Mouse (Mus musculus) stomach, embryonic 16.5 days (tissue): ENCODE data around the gene Sorl1. TPM values are rescaled to one million over a fixed set of nuclear protein-coding genes. Genes with fewer than 3 reads are reported as not detected.

Experiments used
- ATAC-seq: fragments of 200-750 bp; cut with Nextera tagmentation; 2 replicates; pipeline ENCODE4 v1.8.0; 2017; ENCODE audit warnings: moderate number of reproducible peaks, moderate TSS enrichment; ENCODE audit not compliant: insufficient read depth, low FRiP score
- H3K27ac ChIP-seq: fragments of 300-500 bp; sonication (generic); 2 replicates; pipeline ENCODE4 v1.5.1; 2014; ENCODE audit warnings: low read length
- H3K27me3 ChIP-seq: fragments of 300-500 bp; sonication (generic); 2 replicates; pipeline ENCODE4 v1.6.1; 2014; ENCODE audit warnings: low read length, control low read depth, mixed read lengths; ENCODE audit not compliant: control insufficient read depth, insufficient read depth
- H3K36me3 ChIP-seq: fragments of 300-500 bp; sonication (generic); 2 replicates; pipeline ENCODE4 v1.6.1; 2014; ENCODE audit warnings: low read length; ENCODE audit not compliant: control insufficient read depth, insufficient read depth
- H3K4me1 ChIP-seq: fragments of 300-500 bp; sonication (generic); 2 replicates; pipeline ENCODE4 v1.6.1; 2014; ENCODE audit warnings: low read length, control low read depth, mixed read lengths; ENCODE audit not compliant: control insufficient read depth, insufficient read depth
- H3K4me2 ChIP-seq: fragments of 300-500 bp; sonication (generic); 2 replicates; pipeline ENCODE4 v1.6.1; 2014; ENCODE audit warnings: low read depth, low read length, mixed read lengths
- H3K4me3 ChIP-seq: fragments of 300-500 bp; sonication (generic); replicated peaks from 2 replicates; pipeline ENCODE4 v1.5.1; 2014; ENCODE audit warnings: mild to moderate bottlenecking, low read length
- H3K9ac ChIP-seq: fragments of 300-500 bp; sonication (generic); 2 replicates; pipeline ENCODE4 v1.6.1; 2014; ENCODE audit warnings: low read length
- H3K9me3 ChIP-seq: fragments of 300-500 bp; sonication (generic); replicated peaks from 2 replicates; pipeline ENCODE4 v1.6.1; 2016; ENCODE audit warnings: low read length, control low read depth; ENCODE audit not compliant: control insufficient read depth
- WGBS: fragments of 180-500 bp; shearing (Covaris S2); extraction: QIAGEN DNeasy Blood & Tissue Kit; methylation state at CpG from one replicate; pipeline ENCODE4 v1.1.7; 2014; 5-methylcytosine and 5-hydroxymethylcytosine counted together
- polyA plus RNA-seq: library from polyadenylated mRNA; unstranded; fragments of >200 nt; fragmentation: Nextera tagmentation; extraction: Ambion mirVana; gene quantifications from 2 replicates; pipeline ENCODE4 v1.2.1, GENCODE M21; 2015

The Sorl1 gene
- polyA plus RNA-seq, 1 experiment from 2014 or later: 12.9 TPM

DNA sequence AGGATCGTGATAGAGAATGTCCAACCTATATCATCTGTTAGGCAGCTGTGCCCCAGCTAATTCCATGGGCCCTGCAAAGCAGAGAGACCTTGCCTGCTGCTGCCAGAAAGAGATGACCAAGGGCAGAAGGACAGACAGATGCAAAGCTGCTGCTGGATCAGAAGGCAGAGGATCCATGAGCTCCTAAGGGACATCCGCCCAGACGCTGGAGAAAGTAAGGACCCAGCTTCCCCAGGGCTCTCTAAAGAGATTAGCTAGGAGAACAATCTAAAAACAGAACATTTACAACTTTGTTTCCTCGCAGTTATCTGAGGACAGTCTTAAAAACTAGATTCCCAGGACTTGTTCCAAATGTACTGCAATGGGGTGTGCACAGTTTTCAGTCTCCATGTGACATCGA, 131.3 kb downstream of the Sorl1 start:
- Histone ChIP-seq H3K4me2 (no peak overlapping the region), H3K4me1 (no peaks in the 10 kb centered on the region), H3K27me3 (no peaks in the 10 kb centered on the region), H3K36me3 (no peaks in the 10 kb centered on the region), H3K27ac (no peak overlapping the region), H3K4me3 (no peak overlapping the region), H3K9me3 (no peaks in the 10 kb centered on the region), H3K9ac (no peak overlapping the region)
- no peak for ATAC-seq
- WGBS: 86% methylated on average over 5 of the region's 5 CpGs

- H3K27ac ChIP-seq: no peak overlapping the region
Observed at GRCm38 (mm10) chr9:41985636-41986035, 138.5 kb downstream of the Sorl1 start.

GRCm38 (mm10) chr9:41985052-41985451, 139.0 kb downstream of the Sorl1 start:
- H3K36me3 ChIP-seq: no peaks in the 10 kb centered on the region
- H3K4me2 ChIP-seq: no peak overlapping the region
- H3K4me1 ChIP-seq: no peaks in the 10 kb centered on the region
- H3K9ac ChIP-seq: no peak overlapping the region
- no peaks in the 10 kb centered on the region for H3K27me3 ChIP-seq
- ATAC-seq: no peak
- no peak overlapping the region for H3K27ac ChIP-seq
- no peaks in the 10 kb centered on the region for H3K9me3 ChIP-seq
- 83% methylated on average over 9 of the region's 9 CpGs for WGBS
- H3K4me3 ChIP-seq: no peak overlapping the region

More at GRCm38 (mm10) chr9:41985636-41986035, 138.5 kb downstream of the Sorl1 start:
- H3K4me3 ChIP-seq: no peak overlapping the region
- ATAC-seq: no peak
- no peak overlapping the region for H3K4me2 ChIP-seq
- H3K9ac ChIP-seq: no peak overlapping the region
- H3K9me3 ChIP-seq: no peaks in the 10 kb centered on the region
- 66% methylated on average over 5 of the region's 5 CpGs for WGBS
- H3K36me3 ChIP-seq: no peaks in the 10 kb centered on the region
- no peaks in the 10 kb centered on the region for H3K27me3 ChIP-seq
- H3K4me1 ChIP-seq: no peaks in the 10 kb centered on the region

GRCm38 (mm10) chr9:41984306-41984705, 139.8 kb downstream of the Sorl1 start:
- H3K4me1 ChIP-seq: no peaks in the 10 kb centered on the region
- WGBS: 82% methylated on average over 11 of the region's 11 CpGs
- H3K9me3 ChIP-seq: no peaks in the 10 kb centered on the region
- H3K36me3 ChIP-seq: no peaks in the 10 kb centered on the region
- ATAC-seq: no peak
- H3K4me3 ChIP-seq: no peak overlapping the region
- no peak overlapping the region for H3K9ac ChIP-seq
- no peak overlapping the region for H3K4me2 ChIP-seq
- H3K27me3 ChIP-seq: no peaks in the 10 kb centered on the region
- no peak overlapping the region for H3K27ac ChIP-seq

DNA sequence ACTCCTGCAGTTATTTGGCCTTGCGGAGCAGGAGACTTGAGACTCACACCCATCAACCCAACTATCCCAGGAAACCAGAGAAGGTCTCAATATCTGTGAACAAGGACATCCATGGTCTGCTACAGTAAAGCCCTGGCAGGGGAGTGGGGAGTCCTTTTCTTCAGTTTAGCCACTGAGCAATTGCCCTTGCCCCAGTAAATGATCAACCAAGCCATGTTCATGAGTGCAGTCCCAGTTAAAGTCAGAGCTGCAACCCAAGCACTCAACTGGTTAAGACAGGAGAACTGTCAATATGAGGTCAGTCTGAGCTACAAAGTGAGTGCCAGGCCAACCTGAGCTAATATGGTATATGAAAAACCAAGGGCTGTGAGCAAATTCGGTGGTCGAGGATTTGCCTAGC, 140.8 kb downstream of the Sorl1 start:
- 85% methylated on average over 3 of the region's 3 CpGs for WGBS
- no peaks in the 10 kb centered on the region for H3K27me3 ChIP-seq

GRCm38 (mm10) chr9:41982760-41983159, 141.3 kb downstream of the Sorl1 start:
- peaks cover 3% of the 10 kb centered on the region; the same call in 1 of the 2 replicates for H3K36me3 ChIP-seq
- no peak overlapping the region for H3K4me3 ChIP-seq
- 0 out of 2 replicates have a peak, but pooled peaks cover 3% of the 10 kb centered on the region for H3K9me3 ChIP-seq
- no peaks in the 10 kb centered on the region for H3K4me1 ChIP-seq
- H3K27ac ChIP-seq: no peak overlapping the region
- no peak overlapping the region for H3K4me2 ChIP-seq
- no peaks in the 10 kb centered on the region for H3K27me3 ChIP-seq
- no peak for ATAC-seq
- 69% methylated on average over 2 of the region's 2 CpGs for WGBS
- H3K9ac ChIP-seq: no peak overlapping the region

More for the DNA sequence above, 140.8 kb downstream of the Sorl1 start:
- no peak overlapping the region for H3K27ac ChIP-seq
- no peak for ATAC-seq
- no peak overlapping the region for H3K4me3 ChIP-seq
- H3K9ac ChIP-seq: no peak overlapping the region
- H3K9me3 ChIP-seq: no peaks in the 10 kb centered on the region
- H3K36me3 ChIP-seq: no peaks in the 10 kb centered on the region
- no peak overlapping the region for H3K4me2 ChIP-seq
- no peaks in the 10 kb centered on the region for H3K4me1 ChIP-seq

GRCm38 (mm10) chr9:41982023-41982422, 142.1 kb downstream of the Sorl1 start:
- ATAC-seq: no peak
- Histone ChIP-seq H3K36me3 (peaks cover 3% of the 10 kb centered on the region; the same call in 1 of the 2 replicates), H3K27ac (no peak overlapping the region), H3K4me1 (no peaks in the 10 kb centered on the region), H3K9me3 (0 out of 2 replicates have a peak, but pooled peaks cover 4% of the 10 kb centered on the region), H3K4me2 (no peak overlapping the region), H3K4me3 (no peak overlapping the region), H3K27me3 (no peaks in the 10 kb centered on the region), H3K9ac (no peak overlapping the region)
- WGBS: 83% methylated on average over 9 of the region's 9 CpGs

DNA sequence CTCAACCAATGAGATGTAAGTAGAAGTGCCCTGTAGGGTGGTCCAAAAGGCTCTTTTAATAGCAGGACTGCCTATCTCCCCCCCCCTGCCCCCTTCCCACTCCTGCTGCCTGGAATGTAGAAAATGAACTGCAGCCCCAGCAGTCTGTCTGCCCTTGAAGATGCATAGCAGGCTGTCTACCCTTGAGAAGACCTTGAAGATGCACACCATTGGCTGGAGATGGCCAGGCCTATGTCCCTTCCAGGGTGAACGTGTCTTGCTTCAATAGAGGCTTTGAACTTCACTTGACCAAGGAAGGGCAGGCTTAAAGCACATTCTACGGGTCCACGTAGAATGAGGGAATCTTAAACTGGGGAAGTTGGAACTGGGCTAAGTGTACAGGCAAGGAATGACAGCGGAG, 142.8 kb downstream of the Sorl1 start:
- ATAC-seq: no peak
- no peak overlapping the region for H3K27ac ChIP-seq
- 70% methylated on average over 4 of the region's 4 CpGs for WGBS

GRCm38 (mm10) chr9:41980796-41981195, 143.3 kb downstream of the Sorl1 start:
- Histone ChIP-seq H3K36me3 (peaks cover 3% of the 10 kb centered on the region; the same call in 1 of the 2 replicates), H3K4me1 (no peaks in the 10 kb centered on the region), H3K9me3 (0 out of 2 replicates have a peak, but pooled peaks cover 4% of the 10 kb centered on the region), H3K27me3 (no peaks in the 10 kb centered on the region), H3K9ac (no peak overlapping the region), H3K27ac (no peak overlapping the region), H3K4me3 (no peak overlapping the region), H3K4me2 (no peak overlapping the region)
- WGBS: 69% methylated on average over 5 of the region's 5 CpGs
- ATAC-seq: no peak

More for the DNA sequence above, 142.8 kb downstream of the Sorl1 start:
- Histone ChIP-seq H3K9ac (no peak overlapping the region), H3K9me3 (0 out of 2 replicates have a peak, but pooled peaks cover 4% of the 10 kb centered on the region), H3K4me3 (no peak overlapping the region), H3K36me3 (peaks cover 3% of the 10 kb centered on the region; the same call in 1 of the 2 replicates), H3K4me2 (no peak overlapping the region), H3K27me3 (no peaks in the 10 kb centered on the region), H3K4me1 (no peaks in the 10 kb centered on the region)
